In genomic region chr4:139830581-139831387, GRCm38 (mm10) we compare ENCODE assay signal across 14 mouse cellular contexts. TPM values are rescaled to one million over a fixed set of nuclear protein-coding genes. Genes with fewer than 3 reads are reported as not detected.
DNase-seq lines count a peak whose midpoint lies in the region; ATAC-seq and TF ChIP-seq lines count a peak whose summit lies in the region.
"Had no signal": no experiment of that assay in that cellular context is flagged by ENCODE, and none has a peak within 500 bp of the region (broad histone marks: within the 10 kb centered on the region; RNA-seq: fewer than 3 reads in every experiment).

No protein-coding gene starts in this region.

- H3K36me3 ChIP-seq in forebrain, embryonic 12.5 days (replicated peaks), result no peaks in the 10 kb centered on the region
- no peaks in the 10 kb centered on the region for H3K36me3 ChIP-seq in forebrain, embryonic 14.5 days (ENCODE audit: control insufficient read depth, insufficient read depth, low read length)
- H3K36me3 ChIP-seq in forebrain, embryonic 13.5 days (ENCODE audit: poor library complexity, severe bottlenecking), result no peaks in the 10 kb centered on the region
- no peaks in the 10 kb centered on the region for H3K36me3 ChIP-seq in limb, embryonic 12.5 days
- no peaks in the 10 kb centered on the region for H3K36me3 ChIP-seq in myocyte (ENCODE audit: control insufficient read depth, insufficient read depth)

- H3K9me3 ChIP-seq in forebrain, embryonic 12.5 days, result no peaks in the 10 kb centered on the region
- no peaks in the 10 kb centered on the region for H3K9me3 ChIP-seq in forebrain, embryonic 14.5 days (replicated peaks; ENCODE audit: control insufficient read depth, low read length)
- no peaks in the 10 kb centered on the region for H3K9me3 ChIP-seq in forebrain, embryonic 13.5 days (replicated peaks)
- H3K9me3 ChIP-seq in limb, embryonic 12.5 days, result no peaks in the 10 kb centered on the region

- WGBS in forebrain, embryonic 12.5 days, result under 1% methylated on average over 24 of the region's 24 CpGs
- WGBS in forebrain, embryonic 14.5 days, result 1% methylated on average over 24 of the region's 24 CpGs
- WGBS in forebrain, embryonic 13.5 days, result 1% methylated on average over 24 of the region's 24 CpGs
- 1% methylated on average over 24 of the region's 24 CpGs for WGBS in limb, embryonic 12.5 days

- peaks cover 76% of the 10 kb centered on the region for H3K4me1 ChIP-seq in forebrain, embryonic 12.5 days
- peaks cover 2% of the 10 kb centered on the region; the same call in 1 of the 2 replicates for H3K4me1 ChIP-seq in forebrain, embryonic 14.5 days (ENCODE audit: control insufficient read depth, insufficient read depth, low read length)
- H3K4me1 ChIP-seq in forebrain, embryonic 13.5 days, result peaks cover 33% of the 10 kb centered on the region
- H3K4me1 ChIP-seq in limb, embryonic 12.5 days (replicated peaks), result peaks cover 22% of the 10 kb centered on the region

- no peaks in the 10 kb centered on the region for H3K79me2 ChIP-seq in myocyte (ENCODE audit: control insufficient read depth, insufficient read depth)

- H3K9ac ChIP-seq in forebrain, embryonic 12.5 days, result no peak overlapping the region
- H3K9ac ChIP-seq in forebrain, embryonic 14.5 days (ENCODE audit: low read length), result no peak overlapping the region
- no peak overlapping the region for H3K9ac ChIP-seq in forebrain, embryonic 13.5 days
- no peak overlapping the region for H3K9ac ChIP-seq in limb, embryonic 12.5 days (replicated peaks)

- no peak for DNase-seq in forebrain, embryonic 14.5 days (ENCODE audit: low spot score)
- no peak for DNase-seq in kidney, adult 11 months
- DNase-seq in ovary, adult 18-20 months (ENCODE audit: low spot score), result no peak
- DNase-seq in kidney, postnatal 36 days, result no peak
- DNase-seq: heart, adult 11 months; heart, postnatal 14 days; kidney, adult 9 months had no signal

- ATAC-seq in forebrain, embryonic 12.5 days (ENCODE audit: low FRiP score), result no peak
- ATAC-seq in forebrain, embryonic 14.5 days, result no peak
- no peak for ATAC-seq in forebrain, embryonic 13.5 days
- no peak for ATAC-seq in limb, embryonic 12.5 days (ENCODE audit: insufficient number of reproducible peaks, insufficient read depth, low FRiP score, low TSS enrichment, low read depth)

- peak overlapping the region; percentile 54; the same call in 1 of the 2 replicates for H3K4me2 ChIP-seq in forebrain, embryonic 12.5 days
- H3K4me2 ChIP-seq in forebrain, embryonic 14.5 days (ENCODE audit: low read length), result no peak overlapping the region
- H3K4me2 ChIP-seq in forebrain, embryonic 13.5 days, result 0 out of 2 replicates have a peak overlapping the region, but pooled peaks have one; percentile 35
- no peak overlapping the region for H3K4me2 ChIP-seq in limb, embryonic 12.5 days
- H3K4me2 ChIP-seq in myocyte (ENCODE audit: low read depth), result peak overlapping the region; percentile 6

- H3K27ac ChIP-seq in forebrain, embryonic 12.5 days, result no peak overlapping the region
- H3K27ac ChIP-seq in forebrain, embryonic 14.5 days (ENCODE audit: low read depth, low read length), result no peak overlapping the region
- no peak overlapping the region for H3K27ac ChIP-seq in forebrain, embryonic 13.5 days
- H3K27ac ChIP-seq in limb, embryonic 12.5 days, result no peak overlapping the region
- H3K27ac ChIP-seq: layer of hippocampus, adult 2 months had no signal

- TF ChIP-seq POLR2A in myocyte (IDR thresholded peaks at IDR 0.05; ENCODE audit: insufficient read length, low read depth), result no peak

- peak overlapping the region; percentile 23; the same call in 1 of the 2 replicates for H3K4me3 ChIP-seq in forebrain, embryonic 12.5 days (replicated peaks)
- H3K4me3 ChIP-seq in forebrain, embryonic 14.5 days (ENCODE audit: low read depth, low read length), result no peak overlapping the region
- peak overlapping the region; percentile 13; the same call in 1 of the 2 replicates for H3K4me3 ChIP-seq in forebrain, embryonic 13.5 days
- H3K4me3 ChIP-seq in limb, embryonic 12.5 days (replicated peaks), result peak overlapping the region; percentile 17
- H3K4me3 ChIP-seq in myocyte, result peak overlapping the region; percentile 11
- H3K4me3 ChIP-seq: layer of hippocampus, adult 2 months had no signal

- H3ac ChIP-seq in myocyte (ENCODE audit: control insufficient read depth, insufficient read length), result no peak overlapping the region

- peaks cover 100% of the 10 kb centered on the region for H3K27me3 ChIP-seq in forebrain, embryonic 12.5 days
- H3K27me3 ChIP-seq in forebrain, embryonic 14.5 days (replicated peaks; ENCODE audit: control insufficient read depth, insufficient read depth, low read length), result peaks cover 99% of the 10 kb centered on the region
- H3K27me3 ChIP-seq in forebrain, embryonic 13.5 days, result peaks cover 100% of the 10 kb centered on the region
- H3K27me3 ChIP-seq in limb, embryonic 12.5 days, result peaks cover 100% of the 10 kb centered on the region
- H3K27me3 ChIP-seq in myocyte (ENCODE audit: control insufficient read depth, insufficient read depth, insufficient read length), result peaks cover 47% of the 10 kb centered on the region

TF ChIP-seq in myocyte, 11 proteins besides CTCF, POLR2A, EP300 and RAD21:
- TF ChIP-seq SRF (IDR thresholded peaks at IDR 0.05; ENCODE audit: control insufficient read depth, insufficient read length, low read depth) (no peak), POLR2AphosphoS2 (IDR thresholded peaks at IDR 0.05; ENCODE audit: insufficient read length, low read depth) (no peak), REST (IDR thresholded peaks at IDR 0.05; ENCODE audit: insufficient read depth, insufficient read length) (no peak), TCF12 (IDR thresholded peaks at IDR 0.05; ENCODE audit: insufficient read depth, poor library complexity, severe bottlenecking) (no peak), CEBPB (IDR thresholded peaks at IDR 0.05; ENCODE audit: insufficient read depth, poor library complexity, severe bottlenecking) (no peak), MAX (IDR thresholded peaks at IDR 0.05; ENCODE audit: low read depth) (no peak), USF1 (IDR thresholded peaks at IDR 0.05; ENCODE audit: low read depth) (no peak)
TF ChIP-seq in myocyte: peak in this region for 0.

RNA-seq across cellular contexts. Expression of gene Pax7, which starts 2.5 kb away (rescaled TPM):
- polyA plus RNA-seq in forebrain, embryonic 12.5 days (2016; fragmentation: Nextera tagmentation; extraction: Ambion mirVana), result 0.37 and 0.43 TPM in 2 replicates
- 0.05 and 0.06 TPM in 2 replicates for polyA plus RNA-seq in forebrain, embryonic 14.5 days (2014; fragmentation: Nextera tagmentation; extraction: Ambion mirVana)
- 0.04 and 0.09 TPM in 2 replicates for polyA plus RNA-seq in forebrain, embryonic 13.5 days (2015; fragmentation: Nextera tagmentation; extraction: Ambion mirVana)
- polyA plus RNA-seq in limb, embryonic 12.5 days (2016; fragmentation: Nextera tagmentation; extraction: Ambion mirVana), result 0.40 and 0.45 TPM in 2 replicates
- 0.37 TPM for polyA plus RNA-seq in myocyte (2012; fragmentation: generic; extraction: Trizol)
- polyA plus RNA-seq: liver, adult 2 months; stomach, embryonic 14.5 days had no signal

Comparison
In these comparisons a context has a peak if more than half of its experiments do, and no peak if none do; other contexts are left out.
1. H3K4me2 ChIP-seq: peak in forebrain, embryonic 12.5 days (single experiment), forebrain, embryonic 13.5 days (single experiment) and myocyte (single experiment); none in forebrain, embryonic 14.5 days (single experiment) and limb, embryonic 12.5 days (single experiment).